Mouse (Mus musculus) gastrocnemius, adult 2 months (tissue): ENCODE data around the gene Stim2. TPM values are rescaled to one million over a fixed set of nuclear protein-coding genes. Genes with fewer than 3 reads are reported as not detected.

ENCODE experiments used
- DNase-seq: peaks from one replicate; pipeline ENCODE4 v3.0.0; 2022
- H3K27ac ChIP-seq: fragments of 200-600 bp; 2 replicates; pipeline ENCODE4 v1.8.1; 2022; ENCODE audit warnings: mild to moderate bottlenecking
- H3K4me3 ChIP-seq: fragments of 200-600 bp; 2 replicates; pipeline ENCODE4 v1.8.1; 2022; ENCODE audit warnings: mild to moderate bottlenecking, moderate library complexity
- CTCF ChIP-seq: fragments of 200-600 bp; IDR thresholded peaks from 2 replicates; pipeline ENCODE4 v1.8.1; 2022; ENCODE audit warnings: antibody characterized with exemption, mild to moderate bottlenecking, moderate library complexity
- intact Hi-C: fragments of 180-260 bp; cut with DNase I; formaldehyde crosslinking; loops from one replicate; pipeline ENCODE4 v1.15.1; 2025
- total RNA-seq, 2 experiments: library from RNA; stranded (reverse); gene quantifications; 2 replicates each; pipeline ENCODE4 v1.2.3; 2021

Gene Stim2
- total RNA-seq, 2 experiments from 2014 or later, result 34.1 to 58.6 TPM

DNA sequence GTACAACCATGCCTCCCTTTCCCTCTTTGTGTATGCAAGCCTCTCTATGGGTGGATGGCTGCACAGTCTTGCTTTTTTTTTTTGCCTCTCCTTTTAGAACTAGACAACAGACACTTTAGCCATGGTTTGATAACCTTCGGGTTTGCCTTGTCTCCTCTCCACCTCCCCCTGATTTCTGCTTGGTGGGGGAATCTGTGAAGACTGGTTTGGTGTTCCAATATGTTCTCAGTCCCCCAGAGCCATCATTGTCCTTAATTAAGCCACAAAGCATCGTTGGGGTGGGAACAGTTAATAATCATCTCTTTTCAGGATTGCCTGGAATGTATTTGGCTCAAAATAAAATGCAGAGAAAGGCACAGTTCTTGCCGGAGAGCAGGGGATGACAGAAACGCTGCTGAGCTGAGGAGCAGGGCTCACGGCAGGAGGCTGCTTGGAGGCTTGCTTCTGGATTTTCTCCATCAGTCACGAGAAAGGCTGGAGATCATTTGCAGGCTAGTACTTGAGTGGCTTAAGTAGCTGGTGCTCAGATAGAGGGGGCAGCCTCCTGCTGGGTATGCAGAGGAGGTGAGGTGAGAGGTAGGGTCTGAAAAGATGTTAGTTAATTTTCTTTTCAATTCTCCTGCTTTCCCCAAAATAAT lies 161.0 kb downstream of the Stim2 start:
- no peak for DNase-seq
- H3K27ac ChIP-seq, result 0 out of 2 replicates have a peak overlapping the region, but pooled peaks have one; percentile 16
- intact Hi-C loops, result no loop called here
- peak overlapping the region; percentile 11; the same call in 1 of the 2 replicates for H3K4me3 ChIP-seq
- TF ChIP-seq CTCF, result no peak

DNA sequence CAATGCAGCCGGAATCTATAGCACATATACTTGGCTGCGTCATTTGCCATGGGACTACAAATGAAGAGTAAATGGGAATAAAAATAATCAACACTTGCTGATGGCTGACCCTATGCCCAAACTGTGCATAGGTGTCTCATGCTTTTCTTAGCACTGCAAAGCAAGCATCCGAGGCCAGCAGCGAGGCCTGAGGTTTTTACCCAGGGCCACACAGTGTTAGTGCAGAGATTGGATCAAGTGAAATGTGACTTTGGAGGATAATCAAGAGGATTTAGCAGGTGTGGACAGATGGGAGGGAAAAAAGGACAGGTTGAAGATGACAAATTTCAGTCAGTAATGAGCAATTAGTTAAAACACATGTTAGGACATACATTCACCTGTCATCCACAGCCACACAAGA lies 162.3 kb downstream of the Stim2 start:
- no peak for DNase-seq
- no peak for TF ChIP-seq CTCF
- intact Hi-C loops, result no loop called here

DNA sequence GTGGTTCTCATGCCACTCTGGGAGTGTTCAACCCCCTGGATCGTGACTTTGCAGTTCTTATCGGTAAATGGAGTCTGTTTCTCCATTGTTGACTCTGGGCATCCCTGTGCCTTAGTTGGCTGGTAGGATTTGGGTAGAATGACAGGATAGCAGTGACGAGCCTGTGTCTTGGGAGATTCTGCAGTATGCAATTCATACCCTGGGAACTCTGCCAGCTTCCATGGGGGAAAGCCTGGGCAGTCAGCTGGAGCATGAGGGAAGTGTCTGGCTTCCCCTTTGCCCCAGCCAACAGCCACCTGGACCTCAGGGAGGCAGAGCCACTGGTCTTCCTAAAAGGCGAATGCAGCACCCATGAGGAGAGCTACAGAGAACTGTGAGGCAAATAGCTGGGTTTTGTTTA lies 165.6 kb downstream of the Stim2 start:
- no peak overlapping the region for H3K4me3 ChIP-seq
- no peak overlapping the region for H3K27ac ChIP-seq
- DNase-seq, result no peak
- intact Hi-C loops, result no loop called here
- no peak for TF ChIP-seq CTCF

More for the DNA sequence above, 162.3 kb downstream of the Stim2 start:
- Histone ChIP-seq H3K4me3 (no peak overlapping the region), H3K27ac (no peak overlapping the region)

Other genes starting within 250 kb of the Stim2 start
- 10 to 100 TPM; 18.2 to 33.6 TPM for gene Tbc1d19, start 188.9 kb upstream of the Stim2 start, total RNA-seq